Mouse (Mus musculus) gastrocnemius, postnatal 25 days (tissue): ENCODE results near the gene Ppp1r13b. TPM values are rescaled to one million over a fixed set of nuclear protein-coding genes. Genes with fewer than 3 reads are reported as not detected.

Experiments
- DNase-seq: peaks from one replicate; pipeline ENCODE4 v3.0.0; 2022
- total RNA-seq, 2 experiments: library from RNA; stranded (reverse); gene quantifications; 1 replicate in 1 of 2; 2 replicates in 1 of 2; pipeline ENCODE4 v1.2.3; 2021

The Ppp1r13b gene
- total RNA-seq, 2 experiments from 2014 or later, result 5.3 to 6.1 TPM

GRCm38 (mm10) chr12:111827556-111827955 is 80.4 kb downstream of the Ppp1r13b start:
- no peak for DNase-seq

GRCm38 (mm10) chr12:111821931-111822330 is 86.0 kb downstream of the Ppp1r13b start:
- DNase-seq, result no peak

GRCm38 (mm10) chr12:111820708-111821107 is 87.2 kb downstream of the Ppp1r13b start:
- DNase-seq, result no peak

- DNase-seq, result no peak
Measured at GRCm38 (mm10) chr12:111819936-111820335, 88.0 kb downstream of the Ppp1r13b start.

- DNase-seq, result no peak
Measured at GRCm38 (mm10) chr12:111817991-111818390, 89.9 kb downstream of the Ppp1r13b start.

GRCm38 (mm10) chr12:111816967-111817366 is 90.9 kb downstream of the Ppp1r13b start:
- DNase-seq, result no peak

- DNase-seq, result peak; percentile 49
Measured at GRCm38 (mm10) chr12:111816528-111816927, 91.4 kb downstream of the Ppp1r13b start.

- no peak for DNase-seq
Measured at GRCm38 (mm10) chr12:111814769-111815762, 92.8 kb downstream of the Ppp1r13b start.

- DNase-seq, result peak; percentile 99
Measured at GRCm38 (mm10) chr12:111813766-111814617, 93.9 kb downstream of the Ppp1r13b start, which contains the start of the genes Xrcc3 and Zfyve21. Gene Xrcc3 (minus strand): TSS chr12:111813873. Gene Zfyve21 (plus strand): TSS chr12:111814170.

GRCm38 (mm10) chr12:111813111-111813765 is 94.7 kb downstream of the Ppp1r13b start:
- no peak for DNase-seq

GRCm38 (mm10) chr12:111812611-111813010 is 95.3 kb downstream of the Ppp1r13b start:
- no peak for DNase-seq

GRCm38 (mm10) chr12:111812075-111812474 is 95.8 kb downstream of the Ppp1r13b start:
- DNase-seq, result no peak

- peak; percentile 90 for DNase-seq
Measured at GRCm38 (mm10) chr12:111809762-111810161, 98.1 kb downstream of the Ppp1r13b start.

- no peak for DNase-seq
Measured at GRCm38 (mm10) chr12:111808775-111809174, 99.1 kb downstream of the Ppp1r13b start.

- DNase-seq, result no peak
Measured at GRCm38 (mm10) chr12:111803538-111803937, 104.4 kb downstream of the Ppp1r13b start.

- DNase-seq, result no peak
Measured at GRCm38 (mm10) chr12:111800459-111801183, 107.3 kb downstream of the Ppp1r13b start.

GRCm38 (mm10) chr12:111798493-111798892 is 109.4 kb downstream of the Ppp1r13b start:
- no peak for DNase-seq

GRCm38 (mm10) chr12:111797251-111797650 is 110.7 kb downstream of the Ppp1r13b start:
- DNase-seq, result no peak

- DNase-seq, result peak; percentile 42
Measured at GRCm38 (mm10) chr12:111795180-111795895, 112.6 kb downstream of the Ppp1r13b start.

- no peak for DNase-seq
Measured at GRCm38 (mm10) chr12:111794526-111795179, 113.3 kb downstream of the Ppp1r13b start.
